10 mouse cellular contexts compared by ENCODE assay signal in genomic region chr2:115513774-115514231, GRCm38 (mm10).
A peak's percentile ranks its signal among the peaks of the same experiment; 100 is the strongest.
DNase-seq lines count a peak whose midpoint lies in the region; ATAC-seq and TF ChIP-seq lines count a peak whose summit lies in the region.
"Had no signal": no experiment of that assay in that cellular context is flagged by ENCODE, and none has a peak within 500 bp of the region (broad histone marks: within the 10 kb centered on the region; RNA-seq: fewer than 3 reads in every experiment).

No protein-coding gene starts in this region.

- DNase-seq in heart, postnatal 25 days (ENCODE audit: low spot score), result no peak
- DNase-seq in ZHBTc4 (ENCODE audit: low read depth, low spot score), result peak; percentile 22
- peak; percentile 69 for DNase-seq in mesoderm, embryonic 11.5 days (ENCODE audit: low read depth, low spot score)
- DNase-seq in cerebellum, adult 2 months, result no peak
- DNase-seq in gastrocnemius, postnatal 10 days, result no peak

- intact Hi-C loops in heart, postnatal 25 days (cut with DNase I), result loop anchor here (10.0 kb wide), 1 partner anchor 561 kb away; no protein-coding TSS in a partner anchor

- H3K9ac ChIP-seq in heart, embryonic 12.5 days, result peak overlapping the region; percentile 10; the same call in 1 of the 2 replicates
- H3K9ac ChIP-seq in forebrain, embryonic 12.5 days, result no peak overlapping the region
- H3K9ac ChIP-seq in kidney, embryonic 14.5 days (ENCODE audit: low read depth, low read length), result peak overlapping the region; percentile 40; the same call in 1 of the 2 replicates
- H3K9ac ChIP-seq: embryonic facial prominence, embryonic 13.5 days; liver, embryonic 14.5 days had no signal

- peak overlapping the region; percentile 13; the same call in 1 of the 2 replicates for H3K4me2 ChIP-seq in heart, embryonic 12.5 days
- no peak overlapping the region; the same call in 1 of the 2 replicates for H3K4me2 ChIP-seq in forebrain, embryonic 12.5 days
- peak overlapping the region; percentile 21; the same call in 1 of the 2 replicates for H3K4me2 ChIP-seq in kidney, embryonic 14.5 days (replicated peaks; ENCODE audit: low read depth, low read length)
- H3K4me2 ChIP-seq: embryonic facial prominence, embryonic 13.5 days had no signal

- no peak for TF ChIP-seq POLR2A in cerebellum, adult 2 months (IDR thresholded peaks at IDR 0.05; ENCODE audit: borderline replicate concordance, insufficient read depth, low read length)

- no peaks in the 10 kb centered on the region for H3K9me3 ChIP-seq in heart, embryonic 12.5 days (replicated peaks)
- no peaks in the 10 kb centered on the region for H3K9me3 ChIP-seq in forebrain, embryonic 12.5 days
- no peaks in the 10 kb centered on the region for H3K9me3 ChIP-seq in kidney, embryonic 14.5 days (ENCODE audit: control insufficient read depth, low read length)
- H3K9me3 ChIP-seq: embryonic facial prominence, embryonic 13.5 days had no signal

- H3K36me3 ChIP-seq in heart, embryonic 12.5 days, result no peaks in the 10 kb centered on the region
- no peaks in the 10 kb centered on the region for H3K36me3 ChIP-seq in forebrain, embryonic 12.5 days (replicated peaks)
- no peaks in the 10 kb centered on the region for H3K36me3 ChIP-seq in kidney, embryonic 14.5 days (ENCODE audit: control insufficient read depth, insufficient read depth, low read length)
- H3K36me3 ChIP-seq: embryonic facial prominence, embryonic 13.5 days had no signal

- ATAC-seq in heart, embryonic 12.5 days (ENCODE audit: insufficient number of reproducible peaks, low FRiP score), result no peak
- peak; percentile 59; the same call in 1 of the 2 replicates for ATAC-seq in forebrain, embryonic 12.5 days (ENCODE audit: low FRiP score)
- peak; percentile 65; the same call in 1 of the 2 replicates for ATAC-seq in kidney, embryonic 14.5 days (ENCODE audit: low FRiP score, low TSS enrichment)

- H3K4me1 ChIP-seq in heart, embryonic 12.5 days (replicated peaks), result peaks cover 23% of the 10 kb centered on the region
- peaks cover 12% of the 10 kb centered on the region for H3K4me1 ChIP-seq in forebrain, embryonic 12.5 days
- H3K4me1 ChIP-seq in kidney, embryonic 14.5 days (ENCODE audit: control insufficient read depth, insufficient read depth, low read length), result peaks cover 24% of the 10 kb centered on the region
- no peaks in the 10 kb centered on the region for H3K4me1 ChIP-seq in cerebellum, adult 2 months (ENCODE audit: control insufficient read depth, insufficient read depth, low read length)

- no peak for TF ChIP-seq CTCF in cerebellum, adult 2 months (IDR thresholded peaks at IDR 0.05; ENCODE audit: borderline replicate concordance, insufficient read depth, low read depth, low read length)

- H3K27ac ChIP-seq in heart, embryonic 12.5 days (ENCODE audit: poor library complexity, severe bottlenecking), result peak overlapping the region; percentile 68
- peak overlapping the region; percentile 43 for H3K27ac ChIP-seq in forebrain, embryonic 12.5 days
- peak overlapping the region; percentile 88 for H3K27ac ChIP-seq in kidney, embryonic 14.5 days (ENCODE audit: low read depth, low read length)
- H3K27ac ChIP-seq in cerebellum, adult 2 months (ENCODE audit: insufficient read depth, low read length), result no peak overlapping the region
- H3K27ac ChIP-seq: embryonic facial prominence, embryonic 13.5 days; liver, embryonic 14.5 days had no signal

- H3K27me3 ChIP-seq in heart, embryonic 12.5 days (replicated peaks), result no peaks in the 10 kb centered on the region
- peaks cover 4% of the 10 kb centered on the region; the same call in 1 of the 2 replicates for H3K27me3 ChIP-seq in forebrain, embryonic 12.5 days
- no peaks in the 10 kb centered on the region for H3K27me3 ChIP-seq in kidney, embryonic 14.5 days (ENCODE audit: control insufficient read depth, insufficient read depth, low read length)
- no peaks in the 10 kb centered on the region for H3K27me3 ChIP-seq in cerebellum, adult 2 months (ENCODE audit: control insufficient read depth, insufficient read depth, low read length)
- H3K27me3 ChIP-seq: embryonic facial prominence, embryonic 13.5 days had no signal

- WGBS in heart, embryonic 12.5 days, result 16% methylated on average over 8 of the region's 8 CpGs
- 5% methylated on average over 8 of the region's 8 CpGs for WGBS in forebrain, embryonic 12.5 days
- 5% methylated on average over 8 of the region's 8 CpGs for WGBS in kidney, embryonic 14.5 days
- WGBS in cerebellum, adult 2 months, result 51% methylated on average over 8 of the region's 8 CpGs

- H3K4me3 ChIP-seq in heart, embryonic 12.5 days, result no peak overlapping the region
- H3K4me3 ChIP-seq in forebrain, embryonic 12.5 days (replicated peaks), result no peak overlapping the region
- no peak overlapping the region for H3K4me3 ChIP-seq in kidney, embryonic 14.5 days (ENCODE audit: low read length)
- no peak overlapping the region for H3K4me3 ChIP-seq in cerebellum, adult 2 months (replicated peaks; ENCODE audit: insufficient read depth, low read depth, low read length)
- H3K4me3 ChIP-seq: embryonic facial prominence, embryonic 13.5 days had no signal

Comparison
In these comparisons a context has a peak if more than half of its experiments do, and no peak if none do; other contexts are left out.
1. DNase-seq: peak in ZHBTc4 (single experiment) and mesoderm, embryonic 11.5 days (single experiment); none in heart, postnatal 25 days (single experiment), cerebellum, adult 2 months (0 of 2) and gastrocnemius, postnatal 10 days (single experiment).